18 mouse cellular contexts compared by ENCODE assay signal in the genomic region with DNA sequence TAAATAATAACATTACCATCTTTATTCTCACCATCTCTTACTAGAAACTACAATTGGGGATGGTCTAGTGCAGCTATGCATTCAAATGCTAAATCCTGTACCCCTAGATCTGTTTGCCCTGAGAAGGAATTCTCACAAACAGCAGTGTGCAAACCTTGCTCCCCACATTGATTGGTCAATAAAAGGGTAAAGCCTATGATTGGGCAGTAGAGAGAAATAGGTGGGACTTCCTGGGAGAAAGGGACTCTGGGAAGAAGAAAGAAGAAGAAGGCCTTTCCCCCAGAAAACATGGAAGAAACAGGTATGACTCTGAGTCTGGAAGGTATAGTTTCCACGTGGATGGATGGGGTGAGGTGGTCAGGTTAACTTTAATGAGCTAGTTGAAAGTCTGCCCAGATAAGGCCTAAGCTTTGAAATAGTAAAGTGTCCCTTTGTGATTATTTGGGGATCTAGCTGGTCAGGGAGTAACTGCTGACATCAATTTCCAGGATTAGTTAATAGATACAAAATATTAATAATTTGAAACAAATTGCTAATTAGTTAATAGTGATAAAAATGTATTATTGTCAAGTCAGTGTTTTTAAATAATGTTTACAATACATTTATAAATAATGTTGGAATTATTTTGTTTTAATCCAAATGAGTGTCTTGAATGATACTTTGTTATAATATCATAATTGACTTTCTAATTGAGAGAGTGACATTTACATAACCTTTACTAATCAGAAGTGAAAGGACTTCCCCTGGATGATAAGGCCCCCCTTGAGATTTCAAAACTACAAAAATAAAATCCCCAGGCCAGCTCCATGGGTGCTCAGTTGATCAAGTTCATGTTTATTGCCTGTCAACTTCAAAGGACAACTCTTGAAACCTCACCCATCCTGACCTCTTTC. TPM values are rescaled to one million over a fixed set of nuclear protein-coding genes. Genes with fewer than 3 reads are reported as not detected.
DNase-seq lines count a peak whose midpoint lies in the region; ATAC-seq lines count a peak whose summit lies in the region.
"Had no signal": no experiment of that assay in that cellular context is flagged by ENCODE, and none has a peak within 500 bp of the region (broad histone marks: within the 10 kb centered on the region; RNA-seq: fewer than 3 reads in every experiment).

No protein-coding gene starts in this region.

- ATAC-seq in CD4-positive, CD25-positive, alpha-beta regulatory T cell, adult 4 months, result peak; percentile 91
- peak; percentile 80 for ATAC-seq in liver, embryonic 13.5 days (ENCODE audit: low read depth)
- ATAC-seq: Patski had no signal

- peak overlapping the region; percentile 40 for H3K4me3 ChIP-seq in liver, embryonic 13.5 days (replicated peaks)
- H3K4me3 ChIP-seq: left cerebral cortex, adult 2 months; limb, embryonic 15.5 days had no signal

- peaks cover 28% of the 10 kb centered on the region for H3K4me1 ChIP-seq in liver, embryonic 13.5 days (replicated peaks)
- H3K4me1 ChIP-seq: limb, embryonic 15.5 days had no signal

- H3K36me3 ChIP-seq in liver, embryonic 13.5 days, result no peaks in the 10 kb centered on the region
- H3K36me3 ChIP-seq: limb, embryonic 15.5 days had no signal

- DNase-seq in 3T3-L1 (ENCODE audit: low read depth, low spot score) (peak; percentile 63), WW6 (ENCODE audit: low read depth, low spot score) (peak; percentile 40)
- no peak for DNase-seq in liver, embryonic 13.5 days
- DNase-seq in thymus, postnatal 10 days (ENCODE audit: low spot score in 2 of 2), result no peak
- DNase-seq in lung, postnatal 14 days, result no peak
- DNase-seq in urinary bladder, postnatal 14 days (ENCODE audit: low spot score), result no peak
- no peak for DNase-seq in Muller cell, postnatal 12 days (ENCODE audit: inconsistent ontology term)
- DNase-seq: adrenal gland, postnatal 14 days; cerebellum, postnatal 14 days; gastrocnemius, postnatal 36 days; kidney, adult 2 months; kidney, postnatal 36 days; right cerebral cortex, adult 18-20 months had no signal

- peak overlapping the region; percentile 34 for H3K4me2 ChIP-seq in liver, embryonic 13.5 days
- H3K4me2 ChIP-seq: hindbrain, embryonic 14.5 days; limb, embryonic 15.5 days had no signal

- WGBS in liver, embryonic 13.5 days (ENCODE audit: insufficient replicate concordance), result 49% methylated on average over 1 of the region's 1 CpGs

- H3K27ac ChIP-seq in liver, embryonic 13.5 days, result 0 out of 2 replicates have a peak overlapping the region, but pooled peaks have one; percentile 22
- H3K27ac ChIP-seq: hindbrain, embryonic 14.5 days; left cerebral cortex, adult 2 months; limb, embryonic 15.5 days had no signal

- no peak overlapping the region for H3K9ac ChIP-seq in liver, embryonic 13.5 days
- H3K9ac ChIP-seq: hindbrain, embryonic 14.5 days; limb, embryonic 15.5 days had no signal

- no peaks in the 10 kb centered on the region for H3K9me3 ChIP-seq in liver, embryonic 13.5 days (replicated peaks)
- H3K9me3 ChIP-seq: limb, embryonic 15.5 days had no signal

- H3K27me3 ChIP-seq in liver, embryonic 13.5 days, result peaks cover under 1% of the 10 kb centered on the region; the same call in 1 of the 2 replicates
- H3K27me3 ChIP-seq: limb, embryonic 15.5 days; Patski had no signal

RNA-seq across cellular contexts. Expression of gene Kif2a, which starts 12.3 kb away (rescaled TPM):
- polyA plus RNA-seq in CD4-positive, CD25-positive, alpha-beta regulatory T cell, adult 4 months (2017; shearing (Covaris generic)), result 10 to 100 TPM; 11.0 to 15.2 TPM
- 22.3 and 27.6 TPM in 2 replicates for polyA plus RNA-seq in liver, embryonic 13.5 days (2015; fragmentation: Nextera tagmentation; extraction: Ambion mirVana)

Comparison
In these comparisons a context has a peak if more than half of its experiments do, and no peak if none do; other contexts are left out.
1. DNase-seq: peak in 3T3-L1 (single experiment) and WW6 (single experiment); none in liver, embryonic 13.5 days (single experiment), thymus, postnatal 10 days (0 of 2), lung, postnatal 14 days (single experiment), urinary bladder, postnatal 14 days (single experiment) and Muller cell, postnatal 12 days (single experiment).